Mouse (Mus musculus) heart, embryonic 14.5 days (tissue): Measurements from ENCODE around the gene Fbxl5. TPM values are rescaled to one million over a fixed set of nuclear protein-coding genes. Genes with fewer than 3 reads are reported as not detected.

Experiments
- ATAC-seq: fragments of 200-750 bp; cut with Nextera tagmentation; 2 replicates; pipeline ENCODE4 v1.8.0; 2017; ENCODE audit warnings: low read depth, moderate TSS enrichment; ENCODE audit not compliant: insufficient number of reproducible peaks, insufficient read depth, low FRiP score
- H3K27ac ChIP-seq, 2 experiments: fragments of 200-500 bp in 1 of 2; fragments of 300-500 bp in 1 of 2; sonication (generic) in 1 of 2; replicated peaks in 1 of 2; 2 replicates each; pipeline ENCODE4 v1.5.1; 2012 to 2014; ENCODE audit warnings: low read depth in 2 of 2, low read length in 2 of 2, control low read depth in 1 of 2, mild to moderate bottlenecking in 1 of 2, mixed read lengths in 1 of 2; ENCODE audit not compliant: control insufficient read depth in 1 of 2, insufficient read depth in 1 of 2
- H3K27me3 ChIP-seq: fragments of 300-500 bp; sonication (generic); 2 replicates; pipeline ENCODE4 v1.6.1; 2014; ENCODE audit warnings: mild to moderate bottlenecking, low read length, control low read depth; ENCODE audit not compliant: control insufficient read depth, insufficient read depth
- H3K36me3 ChIP-seq: fragments of 300-500 bp; sonication (generic); 2 replicates; pipeline ENCODE4 v1.6.1; 2014; ENCODE audit warnings: mild to moderate bottlenecking, control low read depth, low read length, mixed read lengths; ENCODE audit not compliant: control insufficient read depth, insufficient read depth
- H3K4me1 ChIP-seq, 2 experiments: fragments of 200-500 bp in 1 of 2; fragments of 300-500 bp in 1 of 2; sonication (generic) in 1 of 2; 2 replicates each; pipeline ENCODE4 v1.6.1; 2012 to 2014; ENCODE audit warnings: low read length in 2 of 2, control low read depth in 1 of 2, mixed read lengths in 1 of 2; ENCODE audit not compliant: control insufficient read depth in 2 of 2, insufficient read depth in 2 of 2
- H3K4me2 ChIP-seq: fragments of 300-500 bp; sonication (generic); 2 replicates; pipeline ENCODE4 v1.6.1; 2014; ENCODE audit warnings: mild to moderate bottlenecking, low read length
- H3K4me3 ChIP-seq, 2 experiments: fragments of 200-500 bp in 1 of 2; fragments of 300-500 bp in 1 of 2; sonication (generic) in 1 of 2; 2 replicates each; pipeline ENCODE4 v1.5.1; 2012 to 2014; ENCODE audit warnings: low read length in 2 of 2, mild to moderate bottlenecking in 2 of 2, control low read depth in 1 of 2, low read depth in 1 of 2, moderate library complexity in 1 of 2; ENCODE audit not compliant: control insufficient read depth in 1 of 2, insufficient read depth in 1 of 2
- H3K9ac ChIP-seq: fragments of 300-500 bp; sonication (generic); 2 replicates; pipeline ENCODE4 v1.6.1; 2014; ENCODE audit warnings: mild to moderate bottlenecking, low read length
- H3K9me3 ChIP-seq: fragments of 300-500 bp; sonication (generic); 2 replicates; pipeline ENCODE4 v1.6.1; 2016; ENCODE audit warnings: low read length, control low read depth; ENCODE audit not compliant: control insufficient read depth
- WGBS: fragments of 180-500 bp; shearing (Covaris S2); extraction: QIAGEN DNeasy Blood & Tissue Kit; methylation state at CpG from one replicate; pipeline ENCODE4 v1.1.7; 2014; 5-methylcytosine and 5-hydroxymethylcytosine counted together
- polyA plus RNA-seq: library from polyadenylated mRNA; unstranded; fragments of >200 nt; fragmentation: Nextera tagmentation; extraction: Ambion mirVana; gene quantifications from 2 replicates; pipeline ENCODE4 v1.2.1, GENCODE M21; 2014

Gene Fbxl5
- polyA plus RNA-seq, 1 experiment from 2014 or later, result 54.1 TPM

GRCm38 (mm10) chr5:43814536-43814935, 6.9 kb downstream of the Fbxl5 start:
- H3K9ac ChIP-seq, result no peak overlapping the region
- H3K27me3 ChIP-seq, result no peaks in the 10 kb centered on the region
- H3K4me3 ChIP-seq, result no peak overlapping the region
- H3K36me3 ChIP-seq, result no peaks in the 10 kb centered on the region
- H3K4me2 ChIP-seq, result no peak overlapping the region
- no peak overlapping the region for H3K27ac ChIP-seq
- H3K4me1 ChIP-seq, result no peaks in the 10 kb centered on the region
- WGBS, result 78% methylated on average over 2 of the region's 2 CpGs
- H3K9me3 ChIP-seq, result no peaks in the 10 kb centered on the region
- ATAC-seq, result no peak

- no peaks in the 10 kb centered on the region for H3K36me3 ChIP-seq
- H3K27ac ChIP-seq, result no peak overlapping the region
- no peaks in the 10 kb centered on the region for H3K9me3 ChIP-seq
- H3K27me3 ChIP-seq, result no peaks in the 10 kb centered on the region
- whole genome bisulfite sequencing, result 65% methylated on average over 1 of the region's 1 CpGs
- no peak overlapping the region for H3K4me3 ChIP-seq
- H3K4me1 ChIP-seq, result peaks cover 0 to 2% of the 10 kb centered on the region in 2 experiments; a peak in 2 of 4 replicates
- no peak overlapping the region for H3K9ac ChIP-seq
- H3K4me2 ChIP-seq, result no peak overlapping the region
- ATAC-seq, result no peak
Observed at GRCm38 (mm10) chr5:43810427-43811062, 10.9 kb downstream of the Fbxl5 start.

- Histone ChIP-seq H3K4me2 (peak overlapping the region; percentile 73), H3K4me1 (peaks cover 0 to 2% of the 10 kb centered on the region in 2 experiments; a peak in 2 of 4 replicates), H3K9ac (peak overlapping the region; percentile 78), H3K36me3 (no peaks in the 10 kb centered on the region), H3K27me3 (no peaks in the 10 kb centered on the region), H3K9me3 (no peaks in the 10 kb centered on the region), H3K4me3 (peak overlapping the region; percentile 44 to 76), H3K27ac (peak overlapping the region; percentile 58 to 80)
- WGBS, result 4% methylated on average over 48 of the region's 48 CpGs
- ATAC-seq, result peak; percentile 80
Observed at GRCm38 (mm10) chr5:43807744-43808696, 13.4 kb downstream of the Fbxl5 start.

- 70% methylated on average over 4 of the region's 4 CpGs for WGBS
- ATAC-seq, result no peak
Observed at GRCm38 (mm10) chr5:43806914-43807313, 14.5 kb downstream of the Fbxl5 start.

GRCm38 (mm10) chr5:43806340-43806739, 15.1 kb downstream of the Fbxl5 start:
- Histone ChIP-seq H3K4me3 (no peak overlapping the region), H3K4me1 (peaks cover 0 to 2% of the 10 kb centered on the region in 2 experiments; a peak in 2 of 4 replicates), H3K36me3 (no peaks in the 10 kb centered on the region), H3K4me2 (no peak overlapping the region), H3K9me3 (no peaks in the 10 kb centered on the region), H3K9ac (no peak overlapping the region), H3K27ac (no peak overlapping the region), H3K27me3 (no peaks in the 10 kb centered on the region)
- ATAC-seq, result no peak
- 86% methylated on average over 7 of the region's 7 CpGs for WGBS

More at GRCm38 (mm10) chr5:43806914-43807313, 14.5 kb downstream of the Fbxl5 start:
- Histone ChIP-seq H3K4me1 (peaks cover 0 to 2% of the 10 kb centered on the region in 2 experiments; a peak in 2 of 4 replicates), H3K36me3 (no peaks in the 10 kb centered on the region), H3K4me3 (no peak overlapping the region), H3K4me2 (no peak overlapping the region), H3K9me3 (no peaks in the 10 kb centered on the region), H3K27ac (no peak overlapping the region), H3K9ac (no peak overlapping the region), H3K27me3 (no peaks in the 10 kb centered on the region)

- peaks cover 0 to 2% of the 10 kb centered on the region in 2 experiments; a peak in 2 of 4 replicates for H3K4me1 ChIP-seq
- H3K27me3 ChIP-seq, result no peaks in the 10 kb centered on the region
- H3K9ac ChIP-seq, result no peak overlapping the region
- no peak overlapping the region for H3K27ac ChIP-seq
- no peak overlapping the region for H3K4me2 ChIP-seq
- ATAC-seq, result no peak
- H3K4me3 ChIP-seq, result no peak overlapping the region
- H3K36me3 ChIP-seq, result no peaks in the 10 kb centered on the region
- WGBS, result 76% methylated on average over 2 of the region's 2 CpGs
- H3K9me3 ChIP-seq, result no peaks in the 10 kb centered on the region
Observed at GRCm38 (mm10) chr5:43805401-43805800, 16.0 kb downstream of the Fbxl5 start.

GRCm38 (mm10) chr5:43801798-43802197, 19.6 kb downstream of the Fbxl5 start:
- WGBS, result 83% methylated on average over 4 of the region's 4 CpGs
- Histone ChIP-seq H3K4me3 (no peak overlapping the region), H3K27ac (no peak overlapping the region), H3K4me2 (no peak overlapping the region), H3K9ac (no peak overlapping the region), H3K36me3 (no peaks in the 10 kb centered on the region), H3K27me3 (no peaks in the 10 kb centered on the region), H3K4me1 (no peaks in the 10 kb centered on the region), H3K9me3 (no peaks in the 10 kb centered on the region)
- ATAC-seq, result no peak
